Mouse (Mus musculus) left cerebral cortex, adult 8-10 months (tissue): ENCODE measurements at regions not wholly inside any gene's neighbourhood (a gene's known extent, or its start where the extent isn't known, plus 50 kb on each side); places are given as distances from the start of the nearest gene placed in this dataset.

Experiments
- DNase-seq, 2 experiments: peaks; one replicate each; pipeline ENCODE4 v3.0.0; 2022; ENCODE audit warnings: low spot score in 2 of 2

DNA sequence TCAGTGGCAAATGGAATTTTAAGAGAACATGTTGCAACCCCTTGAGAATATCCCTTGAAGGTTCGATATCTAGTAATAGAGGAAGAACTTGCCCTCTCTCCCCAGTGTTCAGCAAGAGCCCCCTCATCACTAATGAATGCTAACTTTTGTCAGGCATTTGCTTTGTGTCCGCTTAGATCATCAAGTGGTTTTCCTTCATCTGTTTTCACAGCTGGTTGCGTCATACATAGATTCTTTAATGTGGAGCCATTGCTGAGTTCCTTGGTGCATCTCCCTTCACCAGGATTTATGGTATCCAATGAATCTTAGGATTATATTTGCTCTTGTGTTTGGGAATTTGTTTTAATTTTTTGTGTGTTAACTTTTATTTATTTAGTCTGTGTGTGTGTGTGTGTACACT is 124.2 kb upstream of the Twist2 start:
- DNase-seq, result no peak

DNA sequence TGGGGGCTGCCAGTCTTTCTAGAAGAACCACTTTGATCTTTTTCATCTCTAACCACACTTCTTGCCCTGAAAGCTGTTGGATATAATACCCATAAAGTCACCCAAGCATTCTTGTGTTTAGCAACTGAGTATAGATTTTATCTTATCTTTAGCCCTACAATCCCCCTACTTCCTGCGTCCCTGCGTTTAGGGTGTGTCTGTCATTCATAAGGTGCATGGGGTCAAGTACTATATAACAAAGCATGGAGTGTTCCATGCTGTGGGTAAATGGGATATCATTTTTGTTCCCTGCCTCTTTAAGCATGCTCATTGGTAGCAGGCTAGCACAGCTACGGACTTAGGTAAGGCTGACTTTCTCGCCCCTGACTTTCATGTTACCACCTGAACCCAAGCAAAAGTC is 122.5 kb upstream of the Twist2 start:
- DNase-seq, result no peak

DNA sequence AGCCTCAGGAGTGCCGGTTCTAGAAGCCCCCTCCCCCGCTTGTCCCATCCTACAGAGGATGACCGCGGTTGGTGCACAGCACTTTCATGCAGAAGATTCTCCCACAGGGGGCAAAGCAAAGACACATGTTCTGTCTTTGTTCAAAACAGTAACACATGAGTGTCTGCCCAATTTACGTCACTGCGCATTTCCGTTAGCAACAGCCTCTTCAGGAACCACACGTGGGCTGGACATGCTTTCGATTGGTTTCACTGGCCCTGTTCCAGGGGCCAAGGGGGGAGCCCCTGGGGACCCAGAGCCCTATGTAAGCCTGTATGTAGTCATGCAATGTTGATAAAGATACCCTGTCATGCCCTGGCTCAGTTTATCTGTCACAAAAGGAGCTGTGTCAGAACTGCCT is 116.2 kb upstream of the Twist2 start:
- DNase-seq, result no peak

DNA sequence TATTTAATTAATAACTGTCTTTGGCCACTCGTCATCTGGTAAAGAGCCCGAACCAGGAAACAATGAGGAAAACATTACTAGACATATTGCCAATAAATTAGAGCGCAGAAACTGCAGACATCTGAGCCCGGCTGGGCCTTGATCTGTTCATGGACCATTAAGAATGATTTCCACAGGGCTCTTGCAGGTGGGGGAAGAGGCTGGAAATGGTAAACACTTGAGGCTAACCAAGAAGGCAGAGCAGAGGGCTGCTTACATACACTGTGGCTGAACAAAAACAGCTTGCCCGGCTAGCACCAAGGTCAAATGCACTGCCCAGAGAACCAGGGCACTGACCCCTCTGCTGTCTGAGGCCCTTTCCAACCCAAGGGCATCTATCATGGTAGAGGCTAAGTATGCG is 115.5 kb upstream of the Twist2 start:
- no peak for DNase-seq

DNA sequence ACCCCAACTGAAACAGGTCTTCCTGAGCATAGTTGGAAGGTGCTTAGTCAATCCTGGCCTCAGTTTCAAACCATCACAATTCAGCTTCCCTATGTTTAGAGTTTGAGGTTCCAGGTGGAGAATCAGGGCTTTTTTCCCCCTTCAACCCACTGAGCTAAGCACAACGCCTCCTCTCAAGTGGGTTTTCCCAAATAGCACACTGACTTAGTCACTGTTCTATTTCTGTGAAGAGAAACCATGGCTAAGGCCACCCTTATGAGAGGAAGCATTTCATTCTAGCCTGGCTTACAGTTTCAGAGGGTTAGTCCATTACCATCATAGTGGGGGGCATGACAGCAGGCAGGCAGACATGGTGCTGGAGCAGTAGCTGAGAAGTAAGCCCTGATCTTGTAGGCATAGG is 109.7 kb upstream of the Twist2 start:
- no peak for DNase-seq

DNA sequence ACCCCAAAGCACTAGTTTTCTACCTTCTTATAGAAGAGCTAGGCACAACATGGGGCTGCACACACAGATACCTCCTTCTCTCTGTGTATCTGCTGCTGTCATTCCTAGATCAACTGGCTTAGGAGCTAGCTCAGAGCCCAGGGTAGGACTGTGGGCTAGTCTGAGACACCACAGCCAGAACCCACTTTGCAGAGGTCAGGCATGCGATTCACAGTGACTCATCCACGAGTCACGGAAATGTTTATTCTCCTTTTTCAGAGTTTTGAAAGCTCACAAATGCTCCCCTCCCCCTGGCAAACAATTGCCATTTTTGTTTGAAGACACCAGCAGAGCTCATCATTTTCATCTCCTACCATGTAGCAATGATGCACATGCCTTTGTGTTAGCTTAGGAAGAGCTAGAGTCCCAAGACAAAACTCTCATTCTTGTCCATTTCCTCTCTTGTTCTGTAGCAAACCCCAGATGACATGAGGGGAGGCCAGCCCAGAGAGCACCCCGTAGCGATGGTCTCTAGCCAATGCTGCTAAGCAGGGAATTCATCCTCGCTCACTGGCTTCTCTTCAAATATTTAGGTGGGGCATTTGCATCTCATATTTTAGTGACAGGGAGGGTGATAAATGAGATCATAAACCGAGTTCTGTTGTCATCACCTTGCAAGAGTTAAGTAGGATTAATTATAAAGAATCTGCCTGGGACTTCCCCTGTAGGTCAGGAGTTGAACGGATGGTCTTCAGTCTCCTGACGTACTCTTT is 108.4 kb upstream of the Twist2 start:
- DNase-seq, result no peak

DNA sequence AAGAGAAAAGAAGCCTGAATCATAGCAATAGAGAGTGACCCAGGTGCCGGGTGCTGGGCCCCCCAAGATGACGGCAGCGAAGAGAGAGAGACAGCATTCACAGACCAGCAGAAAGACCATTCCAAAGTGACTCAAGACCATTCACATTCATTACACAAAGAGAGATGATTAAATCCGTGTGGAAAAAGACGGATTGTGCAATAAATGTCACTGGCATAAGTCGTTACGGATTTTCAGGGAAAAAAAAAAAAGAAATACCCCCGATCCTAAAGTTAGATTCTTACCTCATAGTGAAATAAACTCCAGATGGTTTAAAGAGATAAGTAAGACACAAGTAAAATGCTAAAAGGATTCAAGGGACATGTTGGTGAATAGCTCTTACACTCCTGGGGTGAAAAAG is 104.2 kb upstream of the Twist2 start:
- DNase-seq, result no peak

DNA sequence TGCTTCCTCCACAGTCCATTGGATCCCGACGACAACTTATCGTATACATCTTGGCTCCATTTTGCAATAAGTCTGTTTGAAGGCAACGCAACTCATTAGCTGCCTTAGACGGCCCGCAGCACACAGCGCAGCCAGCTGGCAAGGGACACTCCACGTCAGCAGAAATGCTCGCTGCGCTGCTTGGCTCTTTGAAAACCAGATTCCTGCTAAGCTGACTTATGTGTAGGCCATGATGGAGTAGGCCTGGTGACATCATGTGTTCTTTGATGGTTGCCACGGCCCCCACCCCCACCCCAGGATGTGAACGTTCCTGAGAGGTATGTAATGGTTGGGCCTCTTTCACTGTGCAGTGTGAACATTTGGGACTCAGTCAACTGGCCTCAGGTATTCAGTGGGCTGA is 99.8 kb upstream of the Twist2 start:
- DNase-seq, result no peak

DNA sequence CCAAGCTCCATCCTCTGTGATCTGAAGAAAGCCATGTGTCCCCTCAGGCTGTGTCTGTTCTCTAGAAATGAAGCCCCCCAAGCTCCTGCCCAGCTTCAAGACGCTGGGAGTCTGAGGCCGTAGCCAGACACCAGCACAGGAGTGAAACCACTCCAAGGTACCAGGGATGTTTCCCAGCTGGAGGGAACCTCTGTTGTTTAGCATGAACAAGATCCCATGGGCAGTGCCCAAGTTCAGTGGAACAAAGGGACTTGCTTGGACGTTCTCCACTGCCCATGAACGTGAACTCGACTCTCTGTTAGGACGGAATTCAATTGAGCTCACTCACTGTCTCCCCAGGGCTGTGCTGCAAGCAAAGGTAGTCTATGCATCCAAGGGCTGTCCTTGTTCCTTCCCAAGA is 99.2 kb upstream of the Twist2 start:
- no peak for DNase-seq

DNA sequence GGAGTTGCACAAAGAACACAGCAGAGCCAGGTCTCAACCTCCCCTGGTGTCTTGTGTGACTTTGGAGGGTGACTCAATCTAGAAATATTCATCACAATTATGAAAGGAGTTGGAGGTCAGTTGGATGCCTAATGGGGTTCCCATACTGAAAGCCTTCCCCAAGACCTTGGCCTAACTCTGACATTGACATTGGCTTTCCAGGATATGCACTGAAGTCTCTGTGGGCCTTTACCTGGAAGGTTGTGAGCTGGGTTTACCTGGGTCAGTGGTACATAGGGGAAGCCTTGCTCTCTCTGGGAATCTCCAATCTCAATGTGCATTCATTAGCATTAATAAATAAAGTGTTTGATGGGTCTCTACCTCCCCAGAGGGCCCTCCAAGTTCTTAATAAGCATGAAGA is 98.5 kb upstream of the Twist2 start:
- DNase-seq, result no peak

DNA sequence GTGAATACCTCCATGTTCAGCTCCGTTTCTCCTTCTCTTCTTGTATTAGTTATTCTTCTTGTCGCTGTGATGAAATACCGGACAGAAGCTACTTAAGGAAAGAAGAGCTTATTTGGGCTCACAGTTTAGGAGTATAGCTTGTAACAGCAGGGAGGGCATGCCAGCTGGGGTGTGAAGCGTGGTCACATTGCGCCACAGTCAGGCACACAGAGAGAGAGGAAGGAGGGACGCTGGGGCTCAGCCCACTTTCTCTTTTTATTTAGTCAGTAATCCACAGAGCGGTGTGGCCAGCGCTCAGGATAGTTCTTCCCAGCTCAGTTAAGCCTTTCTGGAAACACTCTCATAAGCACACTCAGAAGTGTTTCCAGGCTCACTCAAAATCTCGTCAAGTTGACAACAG is 95.8 kb upstream of the Twist2 start:
- DNase-seq, result peak in 1 of 2 experiments; percentile 23

DNA sequence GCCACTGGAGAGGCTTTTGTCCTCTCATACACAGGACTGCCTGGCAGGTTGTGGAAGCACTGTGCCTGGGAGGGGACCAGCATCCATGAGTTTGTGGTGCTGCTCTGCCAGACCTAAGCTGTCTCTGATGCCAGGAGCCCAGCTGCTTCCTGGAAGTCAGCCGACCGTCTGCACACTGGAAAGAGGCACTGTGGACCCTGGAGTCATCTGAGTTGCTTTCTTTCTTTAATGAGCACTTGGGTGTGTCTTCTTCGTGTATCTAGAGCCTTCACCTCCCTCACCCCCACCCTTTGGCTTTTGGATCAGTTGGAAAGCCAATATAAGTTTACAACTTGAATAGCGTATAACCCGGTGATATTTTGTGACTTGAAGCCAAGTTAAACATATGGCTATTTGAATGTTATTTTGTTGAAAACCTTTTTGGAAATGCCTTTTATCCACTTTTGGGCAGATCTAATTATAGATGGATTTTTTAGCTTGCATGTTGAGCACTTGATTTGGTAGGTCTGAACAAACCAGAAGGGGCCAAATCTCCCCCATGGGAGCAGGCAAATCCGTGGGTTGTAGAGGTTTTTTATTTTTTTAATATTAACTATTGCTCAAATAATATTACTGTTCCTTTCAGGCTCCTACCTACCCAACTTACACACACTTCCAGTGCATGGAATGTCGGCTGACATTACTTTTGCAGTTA is 92.6 kb upstream of the Twist2 start:
- DNase-seq, result no peak

DNA sequence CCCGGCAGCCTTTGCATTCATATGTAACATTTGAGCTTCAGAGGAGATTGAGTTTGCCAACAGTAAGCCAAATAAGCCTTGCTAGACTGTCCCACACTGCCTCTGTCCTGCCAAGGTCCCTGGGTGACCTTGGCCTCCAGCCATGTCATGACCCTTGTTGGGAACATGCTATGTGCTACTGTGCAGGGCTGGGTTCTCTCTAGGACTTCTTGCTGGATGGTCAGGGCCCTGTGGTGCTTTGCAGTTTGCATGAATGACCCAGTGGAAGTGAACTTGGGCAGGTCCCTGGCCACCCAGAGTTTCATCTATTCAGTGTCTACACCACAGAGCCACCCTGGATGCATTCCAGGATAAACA is 92.0 kb upstream of the Twist2 start:
- DNase-seq, result no peak

DNA sequence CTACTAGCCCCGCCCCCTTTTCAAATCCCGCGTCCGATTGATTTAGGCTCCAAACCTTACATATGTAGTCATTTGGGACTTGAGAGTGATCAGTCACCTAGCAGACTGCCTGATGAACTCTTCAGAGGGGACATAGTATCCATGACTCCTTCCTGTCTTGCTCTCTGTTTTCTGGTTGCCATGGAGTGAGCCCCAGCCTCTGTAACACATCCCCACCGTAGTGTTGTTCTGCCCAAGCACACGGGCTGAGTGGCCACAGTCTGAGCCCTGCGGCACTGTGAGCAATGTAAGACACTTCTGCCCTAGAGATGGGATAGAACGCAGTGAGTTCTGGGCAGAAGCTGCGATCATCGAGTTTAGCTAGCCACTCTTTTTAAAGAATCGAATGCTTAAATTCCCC is 88.1 kb upstream of the Twist2 start:
- DNase-seq, result no peak

DNA sequence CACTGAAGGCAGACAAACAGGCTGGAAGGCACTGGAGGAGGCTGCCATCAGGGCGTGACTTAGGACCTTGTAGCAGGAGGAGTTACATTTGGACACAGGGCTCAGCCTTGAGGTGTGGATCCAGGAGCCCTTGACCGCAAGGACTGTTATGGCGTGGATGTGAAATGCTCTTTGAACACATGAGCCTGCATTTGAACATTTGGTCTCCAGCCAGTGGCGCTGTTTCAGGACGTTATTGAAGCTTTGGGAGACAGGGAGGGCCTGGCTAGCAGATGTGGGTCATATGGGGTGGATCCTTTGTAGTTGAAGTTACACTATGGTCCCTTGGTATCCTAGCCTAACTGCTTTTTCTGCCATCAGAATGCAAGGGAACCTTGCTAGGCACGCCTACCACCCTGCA is 87.0 kb upstream of the Twist2 start:
- DNase-seq, result no peak

DNA sequence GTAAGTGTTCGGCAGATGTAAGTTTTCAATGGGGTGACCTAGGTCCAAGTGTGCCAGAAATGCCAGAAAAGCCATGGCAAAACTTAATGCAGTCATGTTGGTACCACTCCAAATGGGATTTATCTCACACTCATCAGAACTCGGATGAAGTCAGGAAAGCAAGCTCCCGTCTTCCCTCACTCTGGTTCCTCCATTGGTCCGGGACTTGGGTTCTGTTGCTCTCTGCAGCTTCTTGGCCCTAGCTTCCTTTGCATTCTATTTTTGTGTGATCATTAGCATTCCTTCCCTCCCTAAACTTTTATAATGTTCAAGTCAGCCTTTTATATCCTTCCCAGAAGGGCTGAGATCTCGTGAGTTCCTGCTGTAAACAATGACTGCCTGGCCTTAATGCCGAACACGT is 85.9 kb upstream of the Twist2 start:
- DNase-seq, result no peak

DNA sequence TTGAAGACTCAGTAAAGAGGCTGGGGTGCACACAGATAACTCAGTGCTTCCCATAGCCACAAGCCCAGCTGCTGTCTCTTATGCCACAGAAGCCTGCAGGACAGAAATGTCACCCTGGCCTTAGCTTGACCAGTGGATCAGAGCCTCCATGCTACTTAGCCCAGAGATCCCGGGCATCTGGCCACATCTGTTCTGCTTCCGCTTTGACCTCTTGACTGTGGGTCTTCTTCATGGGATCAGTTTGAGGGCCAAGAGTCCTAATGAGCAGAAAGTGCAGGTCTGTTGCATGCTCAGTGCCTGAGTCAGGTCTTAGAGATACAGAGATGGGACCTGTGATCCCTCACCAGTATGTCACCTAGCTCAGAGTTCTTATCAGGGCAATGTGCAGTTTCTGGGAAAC is 85.5 kb upstream of the Twist2 start:
- DNase-seq, result no peak

DNA sequence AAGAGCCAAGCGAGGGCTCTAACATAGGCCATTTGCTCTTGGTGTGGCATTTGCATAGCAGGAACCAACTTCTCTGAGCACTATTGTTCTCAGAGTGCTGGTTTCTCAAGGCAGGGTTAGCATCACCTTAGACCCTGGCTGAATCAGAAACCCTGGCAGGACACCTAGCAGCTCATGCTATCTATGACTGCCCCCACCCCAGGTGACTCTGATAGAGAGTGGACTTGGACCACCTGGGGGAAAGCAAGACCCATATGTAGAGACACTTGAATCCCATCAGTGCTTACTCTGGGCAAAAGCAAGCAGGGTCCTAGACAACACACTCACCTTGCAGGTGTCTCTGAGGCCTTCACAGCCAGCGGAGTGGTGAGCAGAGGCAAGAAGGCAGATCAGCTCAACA is 84.4 kb upstream of the Twist2 start:
- no peak for DNase-seq

DNA sequence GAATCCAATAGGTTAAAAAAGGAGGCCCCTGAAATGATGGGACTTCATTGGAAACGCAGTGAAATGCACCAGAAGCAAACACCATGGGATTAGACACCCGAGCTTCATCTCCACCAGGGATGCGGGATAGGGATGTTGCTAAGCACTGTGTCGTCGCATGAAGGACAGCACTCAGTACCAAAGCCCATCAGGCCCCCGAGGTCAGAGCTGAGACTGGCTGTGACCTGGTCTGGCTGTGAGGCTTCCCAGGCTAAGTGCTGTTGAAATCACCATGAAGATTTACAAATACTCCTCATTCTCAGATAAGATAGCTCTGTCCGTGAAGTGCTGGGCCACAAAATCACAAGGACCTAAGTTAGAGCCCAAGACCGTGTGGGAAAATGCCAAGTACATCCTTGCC is 83.3 kb upstream of the Twist2 start:
- DNase-seq, result no peak

DNA sequence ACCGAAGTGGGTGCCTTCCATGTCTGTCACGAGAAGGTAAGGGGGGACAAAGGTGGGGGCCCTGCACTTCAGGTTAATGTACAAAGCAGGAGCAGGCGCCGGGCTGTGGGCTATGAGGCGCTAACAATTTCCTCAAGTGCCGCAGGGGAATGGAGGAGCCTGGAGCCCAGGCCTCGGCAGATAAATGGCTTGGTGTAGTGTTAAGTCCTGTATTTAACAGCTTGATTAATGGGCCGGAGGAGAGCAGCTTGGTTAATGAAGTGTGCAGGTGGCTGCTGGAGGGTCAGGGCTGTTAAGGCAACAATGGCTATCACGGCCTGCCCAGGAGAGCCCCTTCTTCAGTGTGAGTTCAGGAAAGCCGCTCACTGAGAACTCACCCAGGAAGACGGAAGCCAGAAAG is 72.0 kb upstream of the Twist2 start:
- no peak for DNase-seq

DNA sequence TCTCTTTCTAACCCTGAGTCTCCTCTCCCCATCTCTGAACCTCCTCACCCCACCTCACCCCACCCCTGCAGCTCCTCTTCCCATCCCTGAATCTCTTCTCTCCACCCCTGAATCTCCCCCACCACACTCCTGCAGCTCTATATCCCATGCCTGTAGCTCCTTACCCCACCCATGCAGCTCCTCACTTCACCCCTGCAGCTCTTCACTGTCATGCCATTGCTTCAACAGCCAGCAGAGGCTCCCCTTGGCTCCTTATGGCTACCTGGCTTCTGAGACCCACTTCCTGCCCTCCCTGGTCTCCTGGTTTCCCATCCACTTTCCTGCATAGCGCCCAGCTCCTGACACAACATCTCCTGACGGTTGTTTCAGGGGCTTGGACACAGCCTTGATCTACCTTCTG is 71.0 kb upstream of the Twist2 start:
- DNase-seq, result no peak

DNA sequence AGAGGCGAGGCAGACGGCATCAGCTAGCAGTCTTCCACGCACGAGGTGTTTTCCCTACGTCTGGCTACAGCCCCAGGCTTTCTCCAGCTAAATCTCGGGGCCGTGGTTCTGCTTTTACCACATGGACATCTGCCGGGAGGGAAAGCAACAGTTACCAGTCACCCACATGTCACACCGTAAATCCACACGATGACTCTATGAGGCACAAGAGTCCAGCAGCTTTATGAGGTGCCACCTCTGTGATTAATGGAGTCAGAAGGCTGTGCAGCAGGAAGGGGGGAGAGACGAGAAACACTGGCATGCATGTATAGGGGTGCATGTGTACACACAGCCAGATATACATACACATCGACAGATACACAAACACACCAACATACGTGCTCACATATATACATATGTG is 69.6 kb upstream of the Twist2 start:
- no peak for DNase-seq

DNA sequence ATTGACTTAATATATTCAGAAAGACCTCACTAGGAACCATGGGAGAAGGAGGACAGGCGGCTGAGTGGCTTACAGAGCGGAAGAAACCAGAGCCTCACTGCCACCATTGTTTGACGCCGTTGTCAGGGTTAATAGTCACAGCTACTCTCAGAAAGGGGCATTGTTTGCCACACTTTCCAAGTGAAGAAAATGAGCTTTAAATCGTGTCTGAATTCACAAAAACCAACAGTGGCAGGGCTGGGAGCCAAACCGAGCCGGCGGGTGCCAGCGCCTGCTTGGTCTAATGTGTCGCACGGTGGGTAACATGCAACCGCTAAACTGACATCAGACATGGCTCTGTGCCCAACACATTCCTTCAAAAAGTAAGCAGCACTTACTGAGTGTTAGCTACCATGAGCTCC is 68.8 kb upstream of the Twist2 start:
- no peak for DNase-seq

DNA sequence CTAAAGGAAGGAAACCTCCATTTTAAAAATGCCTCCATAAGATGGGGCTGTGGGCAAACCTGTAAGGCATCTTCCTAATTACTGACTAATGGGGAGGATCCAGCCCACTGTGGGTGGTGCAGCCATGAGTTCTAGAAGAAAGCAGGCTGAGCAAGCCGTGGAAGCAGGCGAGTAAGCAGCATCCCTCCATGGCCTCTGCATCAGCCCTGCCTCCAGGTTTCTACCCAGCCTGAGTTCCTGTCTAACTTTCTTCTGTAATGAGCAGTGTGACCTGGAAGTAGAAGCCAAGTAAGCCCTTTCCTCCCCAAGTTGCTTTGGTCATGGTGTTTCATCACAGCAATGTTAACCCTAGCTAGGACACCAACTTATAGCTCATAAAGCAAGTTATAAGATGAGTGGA is 66.5 kb upstream of the Twist2 start:
- DNase-seq, result no peak
